Mouse (Mus musculus): ENCODE measurements at regions not wholly inside any gene's neighbourhood (a gene's known extent, or its start where the extent isn't known, plus 50 kb on each side); places are given as distances from the start of the nearest gene placed in this dataset.

DNA sequence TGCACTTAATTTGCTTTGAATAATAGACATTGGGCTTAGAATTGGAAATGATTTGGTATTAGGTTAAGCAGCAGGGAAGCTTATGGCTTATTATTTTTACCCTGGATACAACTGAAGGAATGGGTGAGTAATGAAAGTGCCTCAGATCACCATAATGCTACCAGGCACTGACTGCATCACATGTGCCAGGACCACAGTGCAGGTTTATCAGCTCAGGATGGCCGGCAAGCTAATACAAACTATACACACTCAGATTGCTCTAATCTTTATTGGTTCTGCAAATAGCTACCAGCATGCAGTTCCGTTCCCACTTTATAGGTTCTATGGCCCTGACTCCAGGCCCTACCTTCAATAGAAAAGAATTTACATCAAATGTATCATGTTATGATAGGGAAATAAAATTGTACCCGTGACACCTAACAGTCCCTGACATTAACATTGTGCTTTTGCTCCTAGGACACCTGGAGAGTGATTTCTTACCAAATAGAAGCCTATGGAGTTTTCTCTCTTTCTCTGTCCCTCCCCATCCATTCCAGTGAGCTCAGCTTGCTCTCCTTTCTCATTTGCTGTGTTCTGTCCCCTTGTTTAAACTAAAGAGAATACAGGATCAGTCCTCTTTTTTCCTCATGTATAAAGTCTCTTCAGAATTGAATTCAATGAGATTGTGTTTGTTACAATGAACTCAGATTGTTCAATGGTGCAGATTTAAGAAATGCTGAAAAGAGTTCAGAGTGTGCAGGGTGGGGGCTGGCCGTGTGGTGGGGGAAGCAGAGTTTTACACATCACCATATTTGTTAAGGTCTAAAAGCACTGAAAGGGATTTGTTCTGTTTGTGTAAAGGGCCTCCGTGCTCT, 121.3 kb upstream of the BC052040 start:
- TF ChIP-seq POLR2A (IDR thresholded peaks at IDR 0.05; ENCODE audit: insufficient read length, low read depth) (no peak), CEBPB (IDR thresholded peaks at IDR 0.05; ENCODE audit: insufficient read depth, poor library complexity, severe bottlenecking) (no peak)

Data from myocyte (in vitro differentiated cells).